Mouse (Mus musculus) spleen, adult 2 months (tissue): Measurements from ENCODE around the gene Tgtp1. TPM values are rescaled to one million over a fixed set of nuclear protein-coding genes. Genes with fewer than 3 reads are reported as not detected.
A peak's percentile ranks its signal among the peaks of the same experiment; 100 is the strongest.
"Not testable (repeated sequence)": the region's sequence is repeated elsewhere in the genome, so short reads cannot be mapped to it uniquely, and the experiment has no call there.

Experiments
- DNase-seq, 2 experiments: peaks; one replicate each; pipeline versions ENCODE4 v3.0.0 to v3.0.0-alpha.2; 2012 to 2021; ENCODE audit warnings: low spot score in 2 of 2, low read depth in 1 of 2
- H3K27ac ChIP-seq: fragments of 200-500 bp; 2 replicates; pipeline ENCODE4 v1.5.1; 2012; ENCODE audit warnings: low read length, inconsistent platforms; ENCODE audit not compliant: insufficient read depth
- H3K27me3 ChIP-seq: fragments of 200-500 bp; 2 replicates; pipeline ENCODE4 v1.6.1; 2012; ENCODE audit warnings: mild to moderate bottlenecking, moderate library complexity, low read length, inconsistent platforms; ENCODE audit not compliant: control insufficient read depth, insufficient read depth
- H3K36me3 ChIP-seq: fragments of 200-500 bp; 2 replicates; pipeline ENCODE4 v1.6.1; 2012; ENCODE audit warnings: mild to moderate bottlenecking, low read length, inconsistent platforms; ENCODE audit not compliant: control insufficient read depth, insufficient read depth
- H3K4me1 ChIP-seq: fragments of 200-500 bp; 2 replicates; pipeline ENCODE4 v1.6.1; 2011; ENCODE audit warnings: inconsistent platforms; ENCODE audit not compliant: control insufficient read depth, insufficient read depth, insufficient read length
- H3K4me3 ChIP-seq: fragments of 200-500 bp; 2 replicates; pipeline ENCODE4 v1.5.1; 2011; ENCODE audit warnings: mild to moderate bottlenecking, inconsistent platforms; ENCODE audit not compliant: insufficient read depth, insufficient read length; ENCODE audit errors: extremely low read depth
- WGBS: fragments of 180-500 bp; shearing (Covaris S2); methylation state at CpG from one replicate; pipeline ENCODE4 v1.1.7; 2018; 5-methylcytosine and 5-hydroxymethylcytosine counted together
- polyA plus RNA-seq: library from polyadenylated mRNA; depleted of rRNA; stranded (reverse); fragments of >200 nt; gene quantifications from 2 replicates; pipeline ENCODE4 v1.2.3, GENCODE M21; 2012; rRNA removed

Gene Tgtp1
- polyA plus RNA-seq = 2.1 and 2.5 TPM in 2 replicates

- peaks cover 18% of the 10 kb centered on the region for H3K4me1 ChIP-seq
- H3K4me3 ChIP-seq, DNase-seq, H3K36me3 ChIP-seq, H3K27me3 ChIP-seq: not testable (repeated sequence)
- 8% methylated on average over 2 of the region's 2 CpGs for WGBS
- H3K27ac ChIP-seq = peak within 1 kb of the TSS; percentile 59; the same call in 1 of the 2 replicates
Measured at GRCm38 (mm10) chr11:48994018-48994417, at the start of gene Tgtp1. Tgtp1 (minus strand) TSS chr11:48994172.

- not testable (repeated sequence) for H3K4me3 ChIP-seq, DNase-seq, H3K36me3 ChIP-seq, H3K27ac ChIP-seq, H3K27me3 ChIP-seq, H3K4me1 ChIP-seq
Measured at GRCm38 (mm10) chr11:49012074-49012473, 18.1 kb upstream of the Tgtp1 start.

GRCm38 (mm10) chr11:49006785-49007184 lies 12.8 kb upstream of the Tgtp1 start:
- not testable (repeated sequence) for H3K27ac ChIP-seq, DNase-seq, H3K4me1 ChIP-seq, H3K36me3 ChIP-seq, H3K4me3 ChIP-seq, H3K27me3 ChIP-seq
- WGBS = 79% methylated on average over 1 of the region's 1 CpGs

- not testable (repeated sequence) for H3K27ac ChIP-seq, H3K27me3 ChIP-seq, H3K4me3 ChIP-seq, H3K36me3 ChIP-seq, DNase-seq, H3K4me1 ChIP-seq
- WGBS = 28% methylated on average over 2 of the region's 2 CpGs
Measured at GRCm38 (mm10) chr11:49006317-49006716, 12.3 kb upstream of the Tgtp1 start.

- H3K27me3 ChIP-seq, H3K27ac ChIP-seq, H3K4me1 ChIP-seq, DNase-seq, H3K4me3 ChIP-seq, H3K36me3 ChIP-seq: not testable (repeated sequence)
- 14% methylated on average over 1 of the region's 1 CpGs for WGBS
Measured at GRCm38 (mm10) chr11:49000411-49000810, 6.4 kb upstream of the Tgtp1 start.

GRCm38 (mm10) chr11:48993296-48993695 lies 676 bp downstream of the Tgtp1 start:
- H3K36me3 ChIP-seq, H3K27ac ChIP-seq, H3K4me3 ChIP-seq, DNase-seq, H3K27me3 ChIP-seq: not testable (repeated sequence)
- WGBS = 73% methylated on average over 10 of the region's 10 CpGs
- H3K4me1 ChIP-seq = peaks cover 18% of the 10 kb centered on the region

GRCm38 (mm10) chr11:48991740-48992520 lies 2.0 kb downstream of the Tgtp1 start, which contains the start of gene Gm12185:
Gm12185 (minus strand) TSS chr11:48992226.
- Histone ChIP-seq H3K4me3 (peak within 1 kb of the TSS; percentile 23; the same call in 1 of the 2 replicates), H3K27ac (peak within 1 kb of the TSS; percentile 37; the same call in 1 of the 2 replicates), H3K4me1 (peaks cover 18% of the 10 kb centered on the region)
- WGBS = 28% methylated on average over 4 of the region's 4 CpGs
- DNase-seq, H3K27me3 ChIP-seq, H3K36me3 ChIP-seq: not testable (repeated sequence)

GRCm38 (mm10) chr11:48989981-48990380 lies 4.0 kb downstream of the Tgtp1 start:
- H3K27me3 ChIP-seq, H3K4me3 ChIP-seq, DNase-seq, H3K36me3 ChIP-seq, H3K27ac ChIP-seq: not testable (repeated sequence)
- 29% methylated on average over 2 of the region's 2 CpGs for WGBS
- peaks cover 18% of the 10 kb centered on the region for H3K4me1 ChIP-seq

GRCm38 (mm10) chr11:48988219-48988618 lies 5.8 kb downstream of the Tgtp1 start:
- WGBS = 26% methylated on average over 2 of the region's 3 CpGs
- DNase-seq, H3K4me3 ChIP-seq, H3K36me3 ChIP-seq, H3K27me3 ChIP-seq, H3K4me1 ChIP-seq: not testable (repeated sequence)
- H3K27ac ChIP-seq = peak overlapping the region; percentile 45; the same call in 1 of the 2 replicates

GRCm38 (mm10) chr11:48982848-48983247 lies 11.1 kb downstream of the Tgtp1 start:
- not testable (repeated sequence) for DNase-seq, H3K27me3 ChIP-seq, H3K27ac ChIP-seq, H3K4me1 ChIP-seq, H3K36me3 ChIP-seq, H3K4me3 ChIP-seq
- WGBS = no CpG with 5 or more reads among the region's 3 CpGs

GRCm38 (mm10) chr11:48980052-48980451 lies 13.9 kb downstream of the Tgtp1 start:
- H3K27me3 ChIP-seq, H3K27ac ChIP-seq, H3K36me3 ChIP-seq, H3K4me1 ChIP-seq, DNase-seq, H3K4me3 ChIP-seq: not testable (repeated sequence)
- WGBS = no CpG with 5 or more reads among the region's 5 CpGs
